Mouse (Mus musculus) yolk sac, embryonic 10.5 days (tissue): ENCODE data around the gene Gm4847.

Source experiments
- DNase-seq: peaks from one replicate; pipeline ENCODE4 v3.0.0-alpha.2; 2017; ENCODE audit warnings: low spot score

The Gm4847 gene

DNA sequence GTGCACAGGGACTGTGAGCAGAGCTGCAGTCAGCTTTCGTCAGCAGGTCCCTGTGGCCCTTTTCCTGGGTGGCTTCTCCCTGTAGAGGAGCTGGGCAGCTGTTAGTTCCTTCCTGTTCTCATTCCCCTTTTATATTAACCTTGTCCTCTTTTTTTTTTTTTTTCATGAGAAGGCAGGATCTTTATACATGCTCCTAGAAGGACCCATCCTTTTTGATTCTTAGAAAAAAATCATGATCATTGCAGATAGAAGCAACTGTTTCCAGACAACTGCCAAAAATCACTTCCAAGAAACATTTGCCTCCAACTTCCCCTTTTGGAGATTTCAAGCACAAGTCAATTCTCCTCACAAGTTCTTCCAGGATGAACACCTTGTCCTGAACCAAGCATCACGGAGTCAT is at the start of gene Gm4847:
Gm4847 (minus strand) TSS at position 101 of the 400 bp plus-strand sequence.
- DNase-seq: no peak

GRCm38 (mm10) chr1:166681745-166682144 is 34.3 kb upstream of the Gm4847 start, which contains the start of gene Fmo9:
Fmo9 (minus strand) TSS chr1:166681845.
- no peak for DNase-seq

GRCm38 (mm10) chr1:166669264-166669663 is 21.8 kb upstream of the Gm4847 start:
- no peak for DNase-seq

DNA sequence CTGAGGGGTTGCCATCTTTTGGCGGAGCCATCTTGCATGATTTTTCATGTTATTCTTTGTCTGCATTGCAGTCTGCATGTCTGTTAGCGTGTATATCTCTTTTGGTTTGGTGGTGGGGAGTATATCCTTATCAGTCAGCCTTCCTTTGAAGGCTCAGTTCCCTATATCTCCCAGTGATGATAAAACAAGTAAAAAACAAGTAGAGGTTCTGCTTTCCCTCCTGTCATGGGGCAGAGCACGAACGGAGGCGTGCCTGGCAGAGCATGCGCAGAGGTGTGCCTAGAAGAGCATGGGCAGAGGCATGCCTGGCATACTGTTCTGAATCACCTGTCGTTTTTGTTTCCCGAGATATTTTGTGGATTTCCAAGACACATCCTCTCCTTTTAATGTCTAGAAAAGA is 13.3 kb upstream of the Gm4847 start:
- no peak for DNase-seq
